Mouse (Mus musculus): ENCODE measurements around the gene Mad1l1.

The Mad1l1 gene

DNA sequence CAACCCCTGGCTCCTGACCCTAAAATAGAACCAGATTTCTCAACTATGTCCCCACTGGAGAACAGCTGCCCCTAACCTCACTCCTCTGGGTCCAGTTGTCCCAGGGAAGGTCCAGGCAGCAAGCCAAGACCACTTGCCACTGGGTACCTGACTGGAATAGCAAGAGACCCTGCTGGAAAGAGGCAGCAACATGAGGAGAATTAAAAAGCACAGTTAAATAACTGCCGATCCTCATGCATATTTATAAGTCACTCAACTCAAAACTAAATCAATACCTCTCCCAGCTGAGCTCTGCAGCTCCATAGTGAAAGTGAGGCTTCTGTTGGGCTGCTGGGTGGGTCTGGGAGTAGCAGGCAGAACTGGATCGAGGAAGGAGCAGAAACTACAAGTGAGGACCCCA lies 226.1 kb downstream of the Mad1l1 start:
- no peak for DNase-seq (ENCODE audit: low spot score in 2 of 2)

DNA sequence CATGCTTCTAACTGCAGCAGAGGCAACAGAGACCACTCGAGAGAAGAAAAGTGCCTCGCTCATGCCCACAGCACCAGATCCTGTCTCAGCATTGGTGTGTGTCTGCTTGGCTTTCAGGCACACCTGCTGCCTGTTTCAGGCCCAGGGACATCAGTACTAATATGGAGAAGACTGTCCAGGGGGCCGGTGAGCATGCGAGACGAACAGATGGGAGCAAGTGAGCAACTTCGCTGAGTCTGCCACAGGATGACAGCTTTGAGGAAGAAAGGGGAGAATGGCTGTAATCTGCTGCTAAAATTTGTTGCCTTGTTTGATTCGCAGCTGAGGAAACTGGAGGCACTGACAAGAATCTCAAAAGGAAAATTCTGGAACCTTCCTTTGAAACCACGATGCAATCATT lies 227.9 kb downstream of the Mad1l1 start:
- no peak for DNase-seq (ENCODE audit: low spot score in 2 of 2)

DNA sequence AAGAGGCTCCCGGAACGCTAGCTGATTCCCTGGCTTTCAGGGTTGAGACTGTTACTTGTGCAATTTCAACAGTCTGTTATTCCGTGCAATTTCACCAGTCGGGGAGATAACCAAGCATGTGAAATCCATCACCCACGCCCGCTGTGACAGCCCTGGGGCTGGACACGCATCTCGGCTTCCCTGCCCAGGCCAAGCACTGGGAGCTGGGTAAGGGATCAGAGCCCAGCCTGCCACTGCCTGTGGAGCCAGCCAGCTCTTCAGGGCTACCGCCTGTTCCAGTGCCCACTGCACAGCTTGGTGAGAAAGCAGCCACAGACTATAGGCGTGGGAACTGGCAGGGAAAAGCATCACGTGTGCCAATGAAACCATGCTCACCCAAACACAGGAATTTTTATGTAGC lies 229.8 kb downstream of the Mad1l1 start:
- no peak for DNase-seq (ENCODE audit: low spot score in 2 of 2)

DNA sequence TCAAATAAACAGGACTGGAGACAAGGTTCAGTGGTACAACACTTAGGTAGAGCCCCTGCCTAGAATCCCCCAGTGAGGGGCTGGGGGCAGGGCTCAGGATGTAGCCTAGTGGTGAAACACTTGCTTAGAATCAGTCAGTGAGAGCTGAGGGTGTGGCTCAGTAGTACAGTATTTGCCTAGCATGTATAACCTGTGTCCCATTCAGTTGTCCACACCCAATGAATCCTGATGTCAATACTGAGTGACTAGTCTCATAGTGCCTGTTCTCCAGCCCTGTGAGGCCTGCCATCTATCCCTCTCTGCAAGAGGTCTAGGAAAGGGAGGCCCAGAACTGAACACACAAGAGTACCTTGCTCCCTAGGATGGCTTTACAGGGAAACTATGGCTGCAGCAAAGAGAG lies 232.1 kb downstream of the Mad1l1 start:
- DNase-seq (ENCODE audit: low spot score in 2 of 2), result no peak

DNA sequence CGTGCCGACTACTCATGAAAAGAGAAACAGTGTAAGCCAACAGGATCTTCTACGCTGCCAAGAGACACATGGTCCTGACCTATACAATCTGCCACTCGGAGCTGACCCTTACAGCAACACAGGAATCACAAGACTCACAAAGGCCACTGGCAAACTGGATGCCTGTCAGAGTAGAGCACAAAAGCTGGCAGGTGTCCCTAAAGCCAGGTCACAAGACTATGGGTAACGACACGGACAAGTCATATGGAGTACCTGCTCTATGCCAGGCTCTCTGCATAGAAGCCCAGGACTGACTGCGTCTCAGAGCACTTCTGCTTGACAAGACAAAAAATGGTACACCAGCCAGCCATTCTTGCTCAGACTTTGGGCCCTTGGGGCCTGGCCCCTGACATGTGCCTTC lies 234.1 kb downstream of the Mad1l1 start:
- DNase-seq (ENCODE audit: low spot score in 2 of 2), result no peak

DNA sequence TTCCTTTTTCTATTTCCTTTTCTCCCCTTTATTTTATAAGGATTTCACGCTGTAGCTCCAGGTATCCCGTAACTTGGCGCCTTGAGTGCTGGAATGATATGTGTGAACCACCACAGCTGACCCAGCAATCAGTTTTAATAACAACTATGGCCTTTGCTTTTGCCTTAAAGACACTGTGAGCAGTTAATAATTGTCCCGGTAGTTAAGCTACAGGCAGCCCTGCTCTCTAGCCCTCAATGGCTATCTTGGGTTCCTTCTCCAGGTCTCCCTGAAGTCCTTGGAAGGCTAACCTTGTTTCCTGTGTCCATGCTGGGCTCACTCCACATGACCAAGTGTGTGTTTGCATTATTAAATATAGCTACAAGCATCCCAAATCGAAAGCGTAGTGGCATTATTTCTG lies 237.0 kb downstream of the Mad1l1 start:
- no peak for DNase-seq (ENCODE audit: low spot score in 2 of 2)

DNA sequence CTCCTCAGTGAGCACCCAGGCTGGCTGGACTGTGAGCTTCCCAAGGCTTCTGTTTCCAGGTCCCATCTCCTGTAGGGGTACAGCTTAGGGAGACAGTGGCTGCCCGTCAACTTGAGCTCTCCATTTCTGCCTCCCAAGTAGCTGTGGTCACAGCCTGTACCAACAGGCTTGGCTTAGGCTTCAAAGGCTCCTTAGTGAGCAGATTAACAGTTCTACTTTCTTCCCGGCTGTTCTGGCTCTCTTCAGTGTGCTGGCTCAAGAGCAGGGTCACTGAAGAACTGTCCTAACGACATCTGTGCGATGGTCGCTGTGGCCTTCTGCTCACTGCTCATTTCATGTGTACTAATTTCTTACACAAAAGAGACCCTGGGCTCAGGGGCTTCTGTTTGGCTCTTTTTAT lies 237.4 kb downstream of the Mad1l1 start:
- no peak for DNase-seq (ENCODE audit: low spot score in 2 of 2)

DNA sequence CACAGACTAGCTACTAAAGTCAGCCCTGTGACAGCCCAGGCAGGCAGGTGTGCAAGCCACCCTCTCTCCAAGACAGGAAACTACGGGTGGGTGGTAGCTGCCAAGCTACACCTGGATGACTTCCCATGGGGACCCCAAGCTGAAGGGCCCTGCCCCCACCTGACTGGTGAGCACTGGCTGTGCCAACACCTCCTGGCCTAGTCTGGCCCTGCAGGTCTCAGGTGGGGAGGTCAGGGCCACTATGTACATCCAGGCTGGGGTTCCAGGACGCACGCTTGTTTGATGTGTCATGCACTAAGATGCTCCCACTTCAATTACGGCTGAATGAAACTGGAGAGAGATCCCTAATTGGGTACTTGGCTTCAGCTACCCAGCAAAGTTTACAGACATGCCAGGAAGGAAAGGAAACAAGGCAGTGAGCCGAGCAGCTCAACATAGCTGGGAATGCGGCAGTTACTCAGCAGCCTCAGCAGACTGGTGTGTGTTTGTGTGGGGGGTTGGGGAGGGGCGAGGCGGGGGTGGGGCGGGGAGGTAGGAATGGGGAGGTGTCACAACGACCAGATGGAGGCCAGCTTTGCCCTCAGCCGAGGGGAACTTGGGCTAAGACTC lies 239.0 kb downstream of the Mad1l1 start:
- no peak for DNase-seq (ENCODE audit: low spot score in 2 of 2)

DNA sequence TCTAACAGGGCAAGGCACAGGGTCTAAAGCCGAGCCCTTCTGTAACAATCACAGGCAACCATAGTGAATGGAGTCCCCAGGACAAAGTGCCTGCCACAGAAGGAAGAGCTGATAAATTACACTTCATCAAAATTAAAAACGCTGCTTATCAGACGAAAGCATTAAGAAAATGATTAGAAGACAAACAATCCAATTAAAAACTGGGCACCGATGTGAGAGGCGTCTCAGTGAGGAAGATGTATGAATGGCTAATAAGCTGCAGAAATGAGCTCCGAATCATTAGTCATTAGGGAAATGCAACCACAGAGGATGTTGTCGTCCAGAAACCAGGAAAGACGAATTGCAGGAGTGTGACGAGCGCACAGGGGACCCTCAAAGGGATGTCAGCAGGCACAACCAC lies 240.3 kb downstream of the Mad1l1 start:
- DNase-seq (ENCODE audit: low spot score in 2 of 2), result no peak

DNA sequence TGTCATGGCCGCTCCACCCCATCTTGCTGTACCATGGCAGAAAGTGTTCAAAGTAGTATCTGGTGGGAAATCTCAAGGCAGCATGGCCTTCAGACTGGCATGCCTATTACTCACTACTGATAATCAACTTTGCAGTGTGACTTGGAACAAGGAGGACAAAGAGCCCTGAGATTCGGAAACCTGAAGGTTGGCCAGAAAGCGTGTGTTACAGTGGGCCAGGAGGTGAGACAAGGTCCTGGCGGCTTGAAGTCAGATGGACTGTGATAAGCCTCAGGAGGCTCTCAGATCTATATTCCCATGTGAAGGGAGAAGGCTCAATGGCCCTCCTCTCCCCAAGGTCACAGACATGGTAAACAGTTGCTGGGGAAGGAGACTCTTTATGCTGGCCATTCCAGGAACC lies 241.8 kb downstream of the Mad1l1 start:
- DNase-seq (ENCODE audit: low spot score in 2 of 2), result no peak

DNA sequence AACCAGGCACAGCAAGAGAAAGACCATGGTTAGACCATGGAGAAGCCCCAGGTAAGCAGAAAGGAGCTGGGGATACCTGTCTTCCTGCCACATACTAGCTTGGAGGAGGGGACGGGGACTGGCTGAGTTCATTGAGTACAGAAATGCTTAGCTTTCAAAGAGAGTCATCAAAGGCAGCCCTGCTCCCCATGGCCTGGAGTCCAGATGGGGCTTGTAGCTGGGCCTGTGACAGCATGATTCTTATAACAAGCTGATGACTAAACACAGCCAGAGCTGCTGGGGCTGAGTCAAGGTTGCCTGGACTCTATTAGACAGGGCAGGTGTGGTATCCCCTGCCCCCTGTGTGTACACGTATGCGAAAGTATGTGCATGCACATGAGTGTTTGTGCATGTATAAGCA lies 242.9 kb downstream of the Mad1l1 start:
- DNase-seq (ENCODE audit: low spot score in 2 of 2), result no peak

DNA sequence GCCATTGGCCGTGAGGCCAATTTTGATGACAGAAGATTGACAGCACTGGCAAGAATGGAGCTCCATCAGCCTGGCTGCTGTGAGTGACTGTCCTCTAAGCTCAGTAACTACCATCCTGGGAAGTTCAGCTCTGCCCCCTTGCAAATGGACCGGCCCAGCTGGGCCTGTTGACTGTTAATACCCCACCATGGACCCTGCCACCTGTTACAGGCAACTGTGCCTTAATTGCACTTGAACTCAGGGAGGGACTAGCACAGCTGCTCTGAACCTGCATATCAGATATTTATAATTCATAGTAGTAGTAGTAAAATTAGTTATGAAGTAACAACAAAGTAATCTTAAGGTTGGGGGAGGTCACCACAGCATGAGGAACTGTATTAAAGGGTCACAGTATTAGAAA lies 244.9 kb downstream of the Mad1l1 start:
- DNase-seq (ENCODE audit: low spot score in 2 of 2), result no peak

DNA sequence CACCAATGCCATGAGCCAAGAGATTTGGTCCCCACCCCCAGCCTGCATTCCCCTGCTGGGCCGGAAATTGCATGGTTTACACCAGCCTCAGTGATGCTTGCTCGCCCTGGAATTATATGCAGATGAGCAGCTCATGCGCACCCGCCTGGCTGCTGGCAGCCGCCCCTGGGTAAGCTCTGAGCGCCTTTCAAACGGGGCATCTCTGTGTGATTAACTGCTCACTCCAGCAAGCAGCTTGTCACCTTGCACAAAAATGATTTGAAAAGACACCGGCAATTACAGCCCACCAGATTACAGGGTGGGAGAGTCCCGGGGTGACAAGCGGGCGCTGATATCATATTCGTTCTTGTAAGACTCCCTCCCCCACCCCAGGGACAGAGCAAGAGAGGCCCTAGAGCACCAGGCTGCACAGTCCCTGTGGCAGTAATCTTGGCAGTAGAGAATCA lies 247.7 kb downstream of the Mad1l1 start:
- DNase-seq (ENCODE audit: low spot score in 2 of 2), result no peak

DNA sequence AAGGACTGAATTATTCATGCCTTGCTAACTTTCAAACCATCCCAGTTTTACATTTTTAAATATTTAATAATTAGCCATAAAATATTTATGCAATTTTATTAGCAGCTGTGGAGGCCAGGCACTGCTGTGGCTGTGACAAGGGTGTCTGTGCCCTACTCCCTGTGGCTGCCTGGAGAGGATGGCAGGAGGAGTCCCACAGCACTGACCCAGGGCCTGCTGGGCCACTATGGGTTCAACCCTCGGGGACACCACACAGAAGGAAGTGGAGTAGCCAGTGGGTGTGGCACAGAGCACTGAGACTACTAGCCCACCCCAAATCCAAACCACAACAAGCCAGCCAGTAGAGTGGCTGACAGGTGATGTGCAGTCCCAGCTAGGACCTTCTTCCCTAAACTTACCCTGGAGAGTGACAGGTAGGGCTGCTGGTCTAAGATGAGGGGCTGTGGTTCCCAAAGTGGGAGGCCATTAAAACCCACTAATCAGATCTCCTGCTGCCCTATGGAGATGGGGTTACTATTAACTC lies 248.1 kb downstream of the Mad1l1 start:
- DNase-seq (ENCODE audit: low spot score in 2 of 2), result no peak

DNA sequence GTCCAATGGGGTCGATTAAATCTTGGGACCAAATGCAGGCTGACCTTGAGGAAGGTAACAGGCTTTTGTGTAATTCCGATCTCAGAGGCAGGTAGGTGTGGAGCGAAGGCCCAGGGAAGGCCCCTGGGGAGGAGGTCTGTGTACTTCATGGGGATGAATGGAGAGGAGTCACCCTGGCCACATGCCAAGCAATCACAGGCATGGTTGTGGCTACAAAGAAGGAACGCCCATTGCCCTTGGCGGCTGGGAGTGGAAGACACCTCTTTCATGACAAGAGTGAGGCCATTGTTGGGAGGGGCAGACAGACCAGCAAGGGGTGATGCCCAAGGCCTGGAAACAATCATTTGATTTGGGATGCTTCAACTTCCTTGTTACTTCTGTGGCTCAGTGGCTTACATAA lies 252.8 kb downstream of the Mad1l1 start:
- no peak for DNase-seq (ENCODE audit: low spot score in 2 of 2)

DNA sequence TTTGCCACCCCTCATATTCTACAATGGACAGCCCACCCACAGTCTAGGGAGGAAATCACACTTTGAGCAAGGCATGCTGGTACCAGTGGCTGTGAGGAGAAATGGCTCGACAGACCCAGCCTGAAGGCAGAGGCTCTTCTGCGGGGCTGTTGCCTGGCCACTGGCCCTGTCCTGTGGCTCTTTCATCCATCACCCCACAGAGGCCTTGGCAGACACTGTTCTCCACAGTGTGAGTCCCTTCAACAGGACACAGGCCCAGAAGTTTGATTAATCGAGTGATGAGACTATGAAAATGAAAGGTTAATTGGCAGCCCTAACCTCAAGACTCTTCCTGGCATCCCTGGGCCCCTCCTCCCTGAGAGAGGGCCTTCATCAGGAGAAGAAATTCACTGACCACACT lies 253.3 kb downstream of the Mad1l1 start:
- no peak for DNase-seq (ENCODE audit: low spot score in 2 of 2)

DNA sequence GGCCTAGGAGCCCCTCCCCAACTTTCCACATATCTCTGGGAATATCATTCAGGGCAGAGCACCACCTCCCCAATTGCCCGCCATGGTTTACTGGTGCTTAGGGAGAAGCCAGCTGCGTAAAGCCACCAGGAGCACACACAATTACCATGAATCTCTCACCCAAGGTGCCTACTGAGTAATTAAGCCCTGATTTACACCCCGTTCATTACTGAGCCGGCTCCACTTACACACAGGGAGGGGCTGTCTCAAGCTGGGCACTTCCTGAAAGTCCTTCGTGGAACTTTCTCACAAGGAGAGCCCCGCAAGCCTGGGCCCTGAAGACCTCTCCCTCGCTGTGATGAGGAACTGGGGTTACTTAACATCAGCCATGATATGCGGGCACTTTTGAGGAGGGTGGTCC lies 254.6 kb downstream of the Mad1l1 start:
- no peak for DNase-seq (ENCODE audit: low spot score in 2 of 2)

DNA sequence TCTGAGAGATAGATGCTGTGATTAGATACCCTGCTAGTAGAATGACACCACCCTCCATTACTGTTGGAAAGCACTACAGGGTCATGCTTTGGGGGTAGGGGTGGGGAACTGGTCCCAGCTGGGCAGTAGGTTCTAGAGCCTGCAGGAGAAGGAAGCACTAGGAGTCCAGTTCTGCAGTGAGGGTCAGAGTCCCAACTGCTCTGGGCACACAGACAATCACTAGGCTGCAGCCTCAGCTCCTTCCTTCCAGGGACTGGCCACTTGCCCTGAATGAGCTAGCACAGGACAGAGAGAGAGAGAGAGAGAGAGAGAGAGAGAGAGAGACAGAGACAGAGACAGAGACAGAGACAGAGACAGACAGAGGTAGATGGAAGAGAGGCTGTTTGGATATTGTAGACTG lies 255.1 kb downstream of the Mad1l1 start:
- DNase-seq (ENCODE audit: low spot score in 2 of 2), result no peak

DNA sequence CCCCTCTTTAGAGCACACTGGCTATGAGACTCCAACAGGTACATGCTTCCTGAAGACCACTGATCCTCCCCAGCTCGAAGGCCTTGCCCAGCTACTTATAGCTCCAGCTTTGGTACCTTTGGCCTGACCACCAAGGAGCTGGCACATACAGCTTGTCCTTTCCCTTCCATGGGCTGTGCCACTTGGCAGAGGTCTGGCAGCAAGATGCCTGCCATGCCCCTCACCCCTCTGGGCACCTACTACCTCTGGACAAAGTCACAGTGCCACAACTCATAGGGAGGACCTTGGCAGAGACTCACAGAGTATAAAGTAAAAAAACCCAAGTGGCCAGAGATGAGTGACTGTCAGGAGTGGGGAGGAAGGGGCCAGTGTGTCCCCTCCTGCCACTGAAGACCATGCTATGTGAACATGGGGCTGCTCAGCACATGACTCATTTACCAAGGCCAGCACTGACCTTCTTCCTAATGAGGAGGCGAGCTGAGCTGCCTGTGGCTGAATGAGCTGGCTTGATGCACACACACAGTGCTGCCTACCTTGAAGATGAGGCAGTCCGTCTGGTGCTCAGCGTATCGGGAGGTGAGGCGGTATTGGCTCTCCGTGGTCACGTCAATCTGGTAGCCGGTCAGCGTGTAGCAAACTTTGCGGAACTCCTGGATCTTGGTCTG lies 255.9 kb downstream of the Mad1l1 start:
- no peak for DNase-seq (ENCODE audit: low spot score in 2 of 2)

DNA sequence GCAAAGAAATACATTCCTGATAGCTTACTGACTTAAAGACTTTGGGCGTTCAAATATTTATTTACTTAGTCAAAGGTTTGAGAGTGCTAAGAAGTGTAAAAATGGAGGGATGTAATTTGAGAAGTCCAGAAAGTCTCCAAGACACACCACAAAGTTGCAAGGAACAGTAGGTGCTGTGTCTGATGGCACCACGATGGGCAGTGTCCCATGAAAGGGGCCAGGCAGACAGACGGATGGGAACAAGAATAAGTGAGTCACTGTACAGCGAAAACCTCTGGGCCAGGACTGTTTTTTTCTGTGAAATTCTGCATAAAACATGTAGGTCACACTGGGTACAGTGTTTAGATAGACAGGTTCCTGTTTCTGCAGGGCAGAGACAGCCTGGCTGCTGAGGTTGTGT lies 256.8 kb downstream of the Mad1l1 start:
- DNase-seq (ENCODE audit: low spot score in 2 of 2), result no peak

DNA sequence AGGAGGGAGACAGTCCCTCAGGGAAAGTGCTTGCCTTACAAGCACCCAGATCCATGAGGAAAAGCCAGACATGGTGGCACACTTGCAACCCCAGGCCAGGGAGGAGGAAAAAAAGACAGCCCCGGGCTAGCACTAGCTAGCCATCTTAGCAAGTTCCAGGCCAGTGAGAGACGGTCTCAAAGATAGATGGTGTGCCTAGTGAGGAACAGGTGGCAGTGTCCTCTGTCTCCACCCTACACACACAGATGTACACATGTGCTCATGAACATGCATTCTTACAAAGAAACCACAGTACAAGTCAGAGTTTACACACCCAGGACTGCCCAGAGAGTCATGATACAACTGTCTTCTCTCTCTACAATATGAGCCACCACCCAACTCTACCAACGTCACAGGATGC lies 258.5 kb downstream of the Mad1l1 start:
- DNase-seq (ENCODE audit: low spot score in 2 of 2), result no peak

DNA sequence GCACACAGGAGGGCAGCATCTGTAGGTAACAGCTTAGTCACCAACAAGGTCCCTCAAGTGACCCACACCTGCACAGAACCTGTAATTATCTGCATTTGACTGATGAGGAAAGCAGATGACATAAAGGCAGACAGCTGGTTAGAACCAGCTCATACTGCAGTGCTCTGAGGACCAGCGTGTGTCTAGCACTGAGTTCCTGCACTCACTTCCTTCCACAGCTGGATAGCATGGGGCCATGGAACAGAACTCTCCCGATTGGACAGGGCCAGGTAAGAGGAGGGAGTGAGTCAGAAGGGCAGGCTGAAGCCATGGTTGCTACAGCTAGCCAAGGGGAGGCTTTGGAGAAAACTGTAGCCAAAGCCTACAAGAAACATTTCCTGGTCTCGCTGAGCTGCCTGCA lies 259.0 kb downstream of the Mad1l1 start:
- DNase-seq (ENCODE audit: low spot score in 2 of 2), result no peak

DNA sequence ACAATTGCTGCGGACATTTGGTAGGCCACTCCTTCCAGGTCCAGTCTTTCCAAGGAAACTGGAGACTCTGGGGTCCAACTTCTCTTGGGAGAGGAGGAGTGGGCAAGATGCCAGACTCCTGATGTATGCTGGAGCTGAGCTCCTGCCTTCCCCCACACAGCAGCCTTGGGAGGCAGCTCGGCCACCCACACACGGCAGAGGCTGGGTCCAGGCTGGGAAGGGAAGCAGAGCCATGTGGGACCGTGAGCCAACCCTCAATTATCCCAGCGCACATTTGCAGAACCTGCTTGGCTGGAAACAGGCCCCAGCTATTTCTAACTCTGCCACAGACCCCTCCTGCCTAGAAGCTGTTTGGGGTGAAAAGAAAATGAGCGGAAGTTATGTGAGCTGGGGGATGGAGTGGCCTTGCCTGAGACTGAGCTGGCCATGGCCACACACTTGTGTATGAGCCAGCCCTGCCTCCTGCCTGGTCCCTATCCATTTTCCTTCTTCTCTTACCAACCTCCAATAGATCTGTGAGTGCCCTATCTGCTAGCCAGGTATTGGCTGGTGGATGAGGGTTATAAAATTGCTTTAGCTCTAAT lies 260.0 kb downstream of the Mad1l1 start:
- no peak for DNase-seq (ENCODE audit: low spot score in 2 of 2)
